Mouse (Mus musculus) stomach, adult 2 months (tissue): Measurements from ENCODE around the gene Ulk4. TPM values are rescaled to one million over a fixed set of nuclear protein-coding genes. Genes with fewer than 3 reads are reported as not detected.

Source experiments
- polyA plus RNA-seq: library from polyadenylated mRNA; depleted of rRNA; stranded (reverse); fragments of >200 nt; gene quantifications from 2 replicates; pipeline ENCODE4 v1.2.3, GENCODE M21; 2012; rRNA removed

Gene Ulk4
- 1.4 and 1.8 TPM in 2 replicates for polyA plus RNA-seq

DNA sequence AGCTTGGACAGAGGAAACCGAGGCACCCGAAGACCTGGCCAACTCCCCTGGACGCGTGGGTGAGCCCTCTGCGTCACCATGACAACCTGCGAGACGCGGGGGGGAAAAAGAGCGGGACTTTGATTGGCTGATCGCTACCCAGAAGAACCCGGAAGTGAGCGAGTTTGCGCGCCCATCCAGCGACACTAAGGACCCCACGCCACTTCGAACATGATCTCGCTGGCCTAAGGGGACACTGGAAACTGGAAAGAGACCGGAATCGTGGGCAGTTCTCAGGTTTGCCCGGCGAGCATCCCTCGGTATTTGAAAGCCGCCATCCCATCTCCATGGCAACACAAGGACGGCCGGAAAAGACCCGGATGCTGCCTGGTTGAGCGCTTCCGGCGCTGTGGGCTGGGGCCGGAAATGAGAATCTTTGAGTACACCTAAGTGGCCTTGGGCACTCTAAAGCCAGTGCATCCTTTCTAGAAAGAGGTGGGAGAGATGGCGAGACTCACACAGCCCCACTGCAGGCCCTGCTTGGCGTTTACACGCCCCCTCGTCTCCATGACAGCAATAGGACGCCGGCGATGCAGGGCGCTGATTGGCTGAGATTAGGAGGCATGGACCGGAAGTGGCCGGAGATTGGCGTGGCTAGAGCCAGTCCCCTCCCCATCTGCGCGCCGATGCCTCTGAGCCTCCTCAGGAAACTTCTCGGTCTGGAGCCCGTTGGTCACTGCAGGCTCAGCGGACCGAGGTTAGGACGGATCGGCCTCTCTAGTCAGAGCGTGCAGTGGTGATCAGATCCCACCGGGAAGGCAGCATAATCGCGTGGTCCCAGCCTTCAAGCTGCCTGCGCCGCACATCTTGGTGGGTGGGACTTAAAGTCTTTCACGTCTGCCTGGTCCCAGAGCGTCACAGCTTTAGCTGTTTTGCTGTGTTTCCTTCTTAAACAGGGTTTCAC, at the start of gene Ulk4:
Gene Ulk4 (minus strand): TSS at position 80 of the 943 bp plus-strand sequence.

DNA sequence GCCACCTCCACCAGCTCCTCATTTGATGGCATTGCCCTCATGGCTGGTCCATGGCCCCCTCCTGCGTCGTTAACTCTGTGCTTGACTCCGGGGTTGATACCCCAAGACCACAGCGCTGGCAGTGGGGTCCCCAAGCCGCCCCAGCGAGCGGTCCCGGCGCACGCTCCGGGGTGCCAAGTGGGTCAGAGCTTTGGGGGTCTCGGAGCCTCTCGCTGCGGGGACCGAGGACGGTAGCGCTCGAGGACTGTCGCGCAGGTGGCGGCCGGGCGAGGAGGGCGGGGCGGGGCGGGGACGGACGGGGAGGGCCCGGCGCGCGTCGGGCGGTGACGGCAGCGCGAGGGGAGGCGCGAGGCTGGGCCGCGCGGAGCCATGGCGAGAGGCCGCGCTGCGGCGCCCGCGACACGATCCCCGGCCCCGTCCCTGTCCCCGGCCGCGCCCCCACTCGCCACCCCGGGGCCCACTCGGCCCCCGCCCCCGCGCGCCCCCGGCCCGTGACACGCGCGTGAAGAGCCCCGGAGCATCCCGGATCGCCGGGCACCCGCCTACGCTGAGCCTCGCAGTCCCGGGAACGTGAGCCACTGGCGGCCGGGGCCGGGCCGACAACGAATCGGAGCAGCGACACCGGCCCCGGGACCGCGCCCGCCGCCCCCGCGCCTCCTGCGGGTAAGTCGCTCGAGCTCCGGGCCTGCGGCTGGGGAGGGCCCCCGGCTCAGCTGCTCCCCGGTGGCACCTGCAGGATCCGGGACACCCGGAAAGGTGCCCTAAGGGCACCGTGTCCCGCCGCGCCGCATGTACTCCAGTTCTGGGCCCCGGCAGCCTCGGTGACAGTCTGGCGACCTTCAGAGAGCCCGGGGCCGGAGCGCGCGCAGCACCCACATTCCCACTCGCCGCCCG, 20.4 kb upstream of the Ulk4 start, which contains the start of gene Trak1:
Gene Trak1 (plus strand): TSS at position 332 of the 894 bp plus-strand sequence.

DNA sequence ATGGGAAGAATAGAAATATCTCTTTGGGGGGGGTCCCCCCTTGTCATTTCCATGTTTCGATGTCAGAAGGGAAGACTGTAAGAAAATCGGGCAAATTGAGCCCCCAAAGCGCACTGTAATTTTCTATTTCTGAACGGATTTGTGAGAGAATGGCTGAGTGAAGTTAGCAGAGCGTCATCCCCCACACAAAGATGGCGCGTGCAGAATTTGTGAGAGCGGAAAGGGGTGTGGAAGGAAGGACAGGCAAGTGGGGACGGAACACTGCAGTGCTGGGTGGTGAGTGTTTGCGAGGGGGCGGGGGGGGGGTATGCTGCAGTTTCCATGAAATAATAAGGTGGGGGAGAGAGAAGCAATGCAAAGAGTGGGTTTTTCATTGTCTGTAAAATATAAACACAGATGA, 347.9 kb downstream of the Ulk4 start, which contains the start of gene Ctnnb1:
Gene Ctnnb1 (plus strand): TSS at position 136 of the 400 bp plus-strand sequence.

Other genes with a start within 250 kb of the Ulk4 start
- 38.4 and 40.9 TPM in 2 replicates for gene Trak1, start 20.3 kb upstream of the Ulk4 start, polyA plus RNA-seq
- 2.2 and 8.4 TPM in 2 replicates for gene Cck, start 218.5 kb upstream of the Ulk4 start, polyA plus RNA-seq